Mouse (Mus musculus): Measurements from ENCODE around the gene Arhgap23.
A peak's percentile ranks its signal among the peaks of the same experiment; 100 is the strongest.

GRCm38 (mm10) chr11:97468639-97469287 is 53.4 kb downstream of the Arhgap23 start:
- TF ChIP-seq CTCF (IDR thresholded peaks at IDR 0.05) (peak; percentile 98), EP300 (IDR thresholded peaks at IDR 0.05) (no peak)
